Mouse (Mus musculus): ENCODE results near the gene Brca2. TPM values are rescaled to one million over a fixed set of nuclear protein-coding genes. Genes with fewer than 3 reads are reported as not detected.

Brca2 gene
- polyA plus RNA-seq, 1 experiment from 2014 or later: 34.1 TPM

DNA sequence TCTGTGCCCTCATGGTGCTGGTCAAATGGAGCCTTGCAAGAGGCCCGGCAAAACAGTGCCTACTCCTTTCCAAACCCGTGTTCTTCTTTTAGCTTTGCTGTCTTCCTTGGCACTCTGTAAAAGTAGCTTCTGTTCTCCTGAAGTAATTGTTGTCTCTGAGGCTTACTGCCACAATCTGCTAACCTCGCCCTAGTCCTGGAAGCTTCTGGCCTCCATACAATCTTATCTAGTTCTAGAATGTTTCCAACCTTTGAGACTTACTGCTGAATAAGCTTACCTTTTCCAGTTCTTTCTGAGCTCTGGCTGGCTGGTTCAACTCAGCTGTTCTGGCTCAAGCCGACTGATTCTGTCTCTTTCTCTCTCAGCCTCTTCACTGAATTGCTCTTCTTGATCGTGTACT, 39.4 kb downstream of the Brca2 start:
- no peak for ATAC-seq (ENCODE audit: insufficient read depth)
- Histone ChIP-seq H3K9me3 (ENCODE audit: low read depth, low read length) (no peaks in the 10 kb centered on the region), H3K27ac (ENCODE audit: low read depth) (no peak overlapping the region), H3K27me3 (ENCODE audit: insufficient read depth, low read length) (no peaks in the 10 kb centered on the region), H3K9ac (no peak overlapping the region), H3K4me1 (ENCODE audit: insufficient read depth) (no peaks in the 10 kb centered on the region), H3K4me3 (ENCODE audit: low read depth, low read length) (no peak overlapping the region), H3K36me3 (ENCODE audit: insufficient read depth) (peaks cover 60% of the 10 kb centered on the region), H3K4me2 (no peak overlapping the region)
- DNase-seq: no peak
- TF ChIP-seq CTCF (IDR thresholded peaks at IDR 0.05; ENCODE audit: low read depth): no peak
- WGBS: 84% methylated on average over 5 of the region's 5 CpGs

- DNase-seq: no peak
- peaks cover 58% of the 10 kb centered on the region for H3K36me3 ChIP-seq (ENCODE audit: insufficient read depth)
- no peak overlapping the region for H3K9ac ChIP-seq
- H3K4me2 ChIP-seq: no peak overlapping the region
- WGBS: 91% methylated on average over 6 of the region's 6 CpGs
- H3K27ac ChIP-seq (ENCODE audit: low read depth): no peak overlapping the region
- no peak for ATAC-seq (ENCODE audit: insufficient read depth)
- H3K27me3 ChIP-seq (ENCODE audit: insufficient read depth, low read length): no peaks in the 10 kb centered on the region
- no peaks in the 10 kb centered on the region for H3K9me3 ChIP-seq (ENCODE audit: low read depth, low read length)
- no peaks in the 10 kb centered on the region for H3K4me1 ChIP-seq (ENCODE audit: insufficient read depth)
- H3K4me3 ChIP-seq (ENCODE audit: low read depth, low read length): no peak overlapping the region
- no peak for TF ChIP-seq CTCF (IDR thresholded peaks at IDR 0.05; ENCODE audit: low read depth)
Observed at GRCm38 (mm10) chr5:150564426-150564825, 42.0 kb downstream of the Brca2 start.

- H3K9me3 ChIP-seq (ENCODE audit: low read depth, low read length): no peaks in the 10 kb centered on the region
- no peak overlapping the region for H3K27ac ChIP-seq (ENCODE audit: low read depth)
- TF ChIP-seq CTCF (IDR thresholded peaks at IDR 0.05; ENCODE audit: low read depth): no peak
- peaks cover 52% of the 10 kb centered on the region for H3K36me3 ChIP-seq (ENCODE audit: insufficient read depth)
- WGBS: 61% methylated on average over 3 of the region's 3 CpGs
- H3K9ac ChIP-seq: no peak overlapping the region
- ATAC-seq (ENCODE audit: insufficient read depth) (no peak), DNase-seq (no peak)
- no peaks in the 10 kb centered on the region for H3K27me3 ChIP-seq (ENCODE audit: insufficient read depth, low read length)
- no peak overlapping the region for H3K4me2 ChIP-seq
- H3K4me1 ChIP-seq (ENCODE audit: insufficient read depth): no peaks in the 10 kb centered on the region
- H3K4me3 ChIP-seq (ENCODE audit: low read depth, low read length): no peak overlapping the region
Observed at GRCm38 (mm10) chr5:150566226-150566625, 43.8 kb downstream of the Brca2 start.

GRCm38 (mm10) chr5:150566971-150567370, 44.5 kb downstream of the Brca2 start:
- WGBS: 83% methylated on average over 5 of the region's 5 CpGs
- no peak overlapping the region for H3K27ac ChIP-seq (ENCODE audit: low read depth)
- peaks cover 49% of the 10 kb centered on the region for H3K36me3 ChIP-seq (ENCODE audit: insufficient read depth)
- no peak overlapping the region for H3K4me3 ChIP-seq (ENCODE audit: low read depth, low read length)
- no peaks in the 10 kb centered on the region for H3K9me3 ChIP-seq (ENCODE audit: low read depth, low read length)
- H3K4me1 ChIP-seq (ENCODE audit: insufficient read depth): no peaks in the 10 kb centered on the region
- no peak overlapping the region for H3K9ac ChIP-seq
- H3K27me3 ChIP-seq (ENCODE audit: insufficient read depth, low read length): no peaks in the 10 kb centered on the region
- ATAC-seq (ENCODE audit: insufficient read depth): no peak
- no peak for TF ChIP-seq CTCF (IDR thresholded peaks at IDR 0.05; ENCODE audit: low read depth)
- DNase-seq: no peak
- no peak overlapping the region for H3K4me2 ChIP-seq

DNA sequence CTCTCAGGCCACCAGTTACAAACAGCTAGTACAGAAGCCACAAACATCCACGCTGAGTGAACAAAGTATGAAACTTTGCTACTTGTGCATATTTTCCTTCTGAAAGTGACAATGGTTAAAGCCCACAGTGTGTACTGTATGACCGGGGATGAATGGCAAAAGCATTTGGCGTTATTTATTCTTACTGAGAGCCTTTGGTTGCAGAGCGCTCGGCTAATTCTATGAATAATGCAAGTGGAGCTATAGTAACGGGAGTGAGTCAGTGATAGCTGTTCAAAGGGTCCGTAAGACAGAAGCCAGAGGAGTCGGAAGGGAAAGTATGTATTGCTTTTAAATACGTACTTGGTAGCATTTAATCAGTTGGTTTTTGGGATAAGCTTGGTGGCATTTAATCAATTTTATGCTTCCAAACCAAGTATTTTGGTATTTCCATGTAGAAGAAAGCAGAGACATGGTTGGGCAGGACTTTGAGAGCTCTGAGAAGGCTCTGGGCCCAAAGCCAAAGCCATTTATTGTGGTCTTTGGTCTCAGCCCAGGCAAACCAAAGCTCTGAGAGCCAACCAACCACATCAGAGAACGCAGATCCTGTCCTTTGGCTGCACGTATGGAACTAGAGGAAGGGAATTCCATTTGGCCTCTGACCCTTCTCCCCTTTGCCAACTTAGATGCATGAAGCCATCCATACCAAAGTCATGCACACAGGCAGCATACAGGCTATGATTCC, 48.2 kb downstream of the Brca2 start:
- Histone ChIP-seq H3K4me2 (no peak overlapping the region), H3K27me3 (ENCODE audit: insufficient read depth, low read length) (no peaks in the 10 kb centered on the region), H3K4me1 (ENCODE audit: insufficient read depth) (no peaks in the 10 kb centered on the region), H3K27ac (ENCODE audit: low read depth) (no peak overlapping the region), H3K9ac (no peak overlapping the region), H3K9me3 (ENCODE audit: low read depth, low read length) (no peaks in the 10 kb centered on the region), H3K36me3 (ENCODE audit: insufficient read depth) (peaks cover 46% of the 10 kb centered on the region), H3K4me3 (ENCODE audit: low read depth, low read length) (no peak overlapping the region)
- no peak for ATAC-seq (ENCODE audit: insufficient read depth)
- no peak for TF ChIP-seq CTCF (IDR thresholded peaks at IDR 0.05; ENCODE audit: low read depth)
- peak; percentile 80 for DNase-seq
- WGBS: 84% methylated on average over 11 of the region's 11 CpGs

GRCm38 (mm10) chr5:150574403-150574802, 52.0 kb downstream of the Brca2 start:
- WGBS: 46% methylated on average over 3 of the region's 3 CpGs
- no peak for TF ChIP-seq CTCF (IDR thresholded peaks at IDR 0.05; ENCODE audit: low read depth)
- no peak overlapping the region for H3K4me2 ChIP-seq
- DNase-seq (peak; percentile 82), ATAC-seq (ENCODE audit: insufficient read depth) (peak; percentile 73)
- H3K9me3 ChIP-seq (ENCODE audit: low read depth, low read length): no peaks in the 10 kb centered on the region
- H3K9ac ChIP-seq: no peak overlapping the region
- peaks cover 18% of the 10 kb centered on the region; the same call in 1 of the 2 replicates for H3K36me3 ChIP-seq (ENCODE audit: insufficient read depth)
- no peak overlapping the region for H3K4me3 ChIP-seq (ENCODE audit: low read depth, low read length)
- no peaks in the 10 kb centered on the region for H3K27me3 ChIP-seq (ENCODE audit: insufficient read depth, low read length)
- H3K4me1 ChIP-seq (ENCODE audit: insufficient read depth): no peaks in the 10 kb centered on the region; the same call in 1 of the 2 replicates
- peak overlapping the region; percentile 37; the same call in 1 of the 2 replicates for H3K27ac ChIP-seq (ENCODE audit: low read depth)

DNA sequence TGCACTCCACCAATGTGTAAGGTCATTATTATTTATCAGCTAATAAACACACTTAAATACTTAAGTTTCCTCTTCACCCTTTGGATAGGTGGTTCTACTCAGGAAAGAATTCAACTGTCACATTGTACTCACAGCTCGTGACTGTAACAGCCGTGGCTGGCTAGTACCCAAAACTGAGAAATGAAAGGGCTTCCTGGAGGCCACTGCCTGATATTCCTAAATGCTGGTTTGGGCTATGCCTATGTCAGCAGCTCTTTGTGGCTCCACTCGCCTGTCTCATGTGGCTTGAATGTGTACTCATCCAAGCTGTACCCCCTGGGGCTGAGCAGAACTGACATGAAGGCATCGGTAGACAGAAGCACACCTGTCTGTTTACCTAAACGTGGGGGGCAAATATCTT, 52.5 kb downstream of the Brca2 start:
- H3K4me2 ChIP-seq: no peak overlapping the region
- peaks cover 15% of the 10 kb centered on the region; the same call in 1 of the 2 replicates for H3K36me3 ChIP-seq (ENCODE audit: insufficient read depth)
- no peaks in the 10 kb centered on the region for H3K9me3 ChIP-seq (ENCODE audit: low read depth, low read length)
- DNase-seq (peak; percentile 67), ATAC-seq (ENCODE audit: insufficient read depth) (peak; percentile 35; the same call in 1 of the 2 replicates)
- no peak for TF ChIP-seq CTCF (IDR thresholded peaks at IDR 0.05; ENCODE audit: low read depth)
- no peaks in the 10 kb centered on the region; the same call in 1 of the 2 replicates for H3K4me1 ChIP-seq (ENCODE audit: insufficient read depth)
- H3K9ac ChIP-seq: no peak overlapping the region
- no peak overlapping the region for H3K4me3 ChIP-seq (ENCODE audit: low read depth, low read length)
- WGBS: 45% methylated on average over 5 of the region's 5 CpGs
- peak overlapping the region; percentile 37; the same call in 1 of the 2 replicates for H3K27ac ChIP-seq (ENCODE audit: low read depth)
- H3K27me3 ChIP-seq (ENCODE audit: insufficient read depth, low read length): no peaks in the 10 kb centered on the region
